Mouse (Mus musculus): Measurements from ENCODE around the gene Dhx37. TPM values are rescaled to one million over a fixed set of nuclear protein-coding genes. Genes with fewer than 3 reads are reported as not detected.
A peak's percentile ranks its signal among the peaks of the same experiment; 100 is the strongest.
"Not testable (repeated sequence)": the region's sequence is repeated elsewhere in the genome, so short reads cannot be mapped to it uniquely, and the experiment has no call there.

The Dhx37 gene
- total RNA-seq, 2 experiments from 2014 or later: 11.9 to 14.6 TPM

- DNase-seq (ENCODE audit: low spot score in 2 of 2): peak; percentile 59 to 62
Measured at GRCm38 (mm10) chr5:125409348-125410090, 24.4 kb downstream of the Dhx37 start.

- peak; percentile 87 to 88 for DNase-seq (ENCODE audit: low spot score in 2 of 2)
Measured at GRCm38 (mm10) chr5:125408842-125409241, 25.1 kb downstream of the Dhx37 start.

GRCm38 (mm10) chr5:125407910-125408575 is 25.9 kb downstream of the Dhx37 start:
- DNase-seq (ENCODE audit: low spot score in 2 of 2): no peak

- no peak for DNase-seq (ENCODE audit: low spot score in 2 of 2)
Measured at GRCm38 (mm10) chr5:125407020-125407830, 26.7 kb downstream of the Dhx37 start.

GRCm38 (mm10) chr5:125406322-125407016 is 27.5 kb downstream of the Dhx37 start:
- peak; percentile 44 to 53 for DNase-seq (ENCODE audit: low spot score in 2 of 2)

- DNase-seq (ENCODE audit: low spot score in 2 of 2): peak; percentile 84 to 86
Measured at GRCm38 (mm10) chr5:125405546-125406248, 28.2 kb downstream of the Dhx37 start.

GRCm38 (mm10) chr5:125404903-125405545 is 28.9 kb downstream of the Dhx37 start:
- DNase-seq (ENCODE audit: low spot score in 2 of 2): peak; percentile 57 to 61

GRCm38 (mm10) chr5:125404536-125404902 is 29.4 kb downstream of the Dhx37 start:
- peak in 1 of 2 experiments; percentile 28 for DNase-seq (ENCODE audit: low spot score in 2 of 2)

- peak; percentile 84 for DNase-seq (ENCODE audit: low spot score in 2 of 2)
Measured at GRCm38 (mm10) chr5:125403481-125404465, 30.1 kb downstream of the Dhx37 start.

- DNase-seq (ENCODE audit: low spot score in 2 of 2): no peak
Measured at GRCm38 (mm10) chr5:125402991-125403390, 30.9 kb downstream of the Dhx37 start.

- DNase-seq (ENCODE audit: low spot score in 2 of 2): no peak
Measured at GRCm38 (mm10) chr5:125402476-125402875, 31.4 kb downstream of the Dhx37 start.

GRCm38 (mm10) chr5:125400903-125401302 is 33.0 kb downstream of the Dhx37 start:
- DNase-seq (ENCODE audit: low spot score in 2 of 2): no peak

GRCm38 (mm10) chr5:125395008-125395407 is 38.9 kb downstream of the Dhx37 start:
- no peak for DNase-seq (ENCODE audit: low spot score in 2 of 2)

GRCm38 (mm10) chr5:125393622-125394603 is 40.0 kb downstream of the Dhx37 start:
- DNase-seq (ENCODE audit: low spot score in 2 of 2): peak; percentile 57 to 66

- DNase-seq (ENCODE audit: low spot score in 2 of 2): peak; percentile 96 to 97
Measured at GRCm38 (mm10) chr5:125392977-125393621, 40.8 kb downstream of the Dhx37 start.

GRCm38 (mm10) chr5:125392618-125392976 is 41.3 kb downstream of the Dhx37 start:
- no peak for DNase-seq (ENCODE audit: low spot score in 2 of 2)

GRCm38 (mm10) chr5:125392176-125392575 is 41.7 kb downstream of the Dhx37 start:
- not testable (repeated sequence) for DNase-seq (ENCODE audit: low spot score in 2 of 2)

Measured in left cerebral cortex, adult 18-20 months (tissue).